Mouse (Mus musculus): ENCODE results near the gene Mafg.

The Mafg gene

GRCm38 (mm10) chr11:120577211-120578023 lies 56.0 kb downstream of the Mafg start:
- in situ Hi-C loops (cut with MboI; ENCODE audit: unreplicated experiment in 2 of 2): loop anchor here in 1 of 2 experiments (5.0 kb wide), 3 partner anchors 40 to 90 kb away; partner anchors contain the start of gene Pcyt2

GRCm38 (mm10) chr11:120576365-120576981 lies 56.9 kb downstream of the Mafg start:
- in situ Hi-C loops (cut with MboI; ENCODE audit: unreplicated experiment in 2 of 2): loop anchor here in 1 of 2 experiments (5.0 kb wide), 3 partner anchors 41 to 89 kb away; partner anchors contain the start of gene Pcyt2

GRCm38 (mm10) chr11:120575940-120576339 lies 57.5 kb downstream of the Mafg start:
- in situ Hi-C loops (cut with MboI; ENCODE audit: unreplicated experiment in 2 of 2): loop anchor here in 1 of 2 experiments (5.0 kb wide), 3 partner anchors 41 to 89 kb away; partner anchors contain the start of gene Pcyt2
